Mouse (Mus musculus) heart, embryonic 14.5 days (tissue): ENCODE results near the gene Adcy2. TPM values are rescaled to one million over a fixed set of nuclear protein-coding genes. Genes with fewer than 3 reads are reported as not detected.

Experiments
- ATAC-seq: fragments of 200-750 bp; cut with Nextera tagmentation; 2 replicates; pipeline ENCODE4 v1.8.0; 2017; ENCODE audit warnings: low read depth, moderate TSS enrichment; ENCODE audit not compliant: insufficient number of reproducible peaks, insufficient read depth, low FRiP score
- H3K27ac ChIP-seq, 2 experiments: fragments of 200-500 bp in 1 of 2; fragments of 300-500 bp in 1 of 2; sonication (generic) in 1 of 2; replicated peaks in 1 of 2; 2 replicates each; pipeline ENCODE4 v1.5.1; 2012 to 2014; ENCODE audit warnings: low read depth in 2 of 2, low read length in 2 of 2, control low read depth in 1 of 2, mild to moderate bottlenecking in 1 of 2, mixed read lengths in 1 of 2; ENCODE audit not compliant: control insufficient read depth in 1 of 2, insufficient read depth in 1 of 2
- H3K27me3 ChIP-seq: fragments of 300-500 bp; sonication (generic); 2 replicates; pipeline ENCODE4 v1.6.1; 2014; ENCODE audit warnings: mild to moderate bottlenecking, low read length, control low read depth; ENCODE audit not compliant: control insufficient read depth, insufficient read depth
- H3K36me3 ChIP-seq: fragments of 300-500 bp; sonication (generic); 2 replicates; pipeline ENCODE4 v1.6.1; 2014; ENCODE audit warnings: mild to moderate bottlenecking, control low read depth, low read length, mixed read lengths; ENCODE audit not compliant: control insufficient read depth, insufficient read depth
- H3K4me1 ChIP-seq, 2 experiments: fragments of 200-500 bp in 1 of 2; fragments of 300-500 bp in 1 of 2; sonication (generic) in 1 of 2; 2 replicates each; pipeline ENCODE4 v1.6.1; 2012 to 2014; ENCODE audit warnings: low read length in 2 of 2, control low read depth in 1 of 2, mixed read lengths in 1 of 2; ENCODE audit not compliant: control insufficient read depth in 2 of 2, insufficient read depth in 2 of 2
- H3K4me2 ChIP-seq: fragments of 300-500 bp; sonication (generic); 2 replicates; pipeline ENCODE4 v1.6.1; 2014; ENCODE audit warnings: mild to moderate bottlenecking, low read length
- H3K4me3 ChIP-seq, 2 experiments: fragments of 200-500 bp in 1 of 2; fragments of 300-500 bp in 1 of 2; sonication (generic) in 1 of 2; 2 replicates each; pipeline ENCODE4 v1.5.1; 2012 to 2014; ENCODE audit warnings: low read length in 2 of 2, mild to moderate bottlenecking in 2 of 2, control low read depth in 1 of 2, low read depth in 1 of 2, moderate library complexity in 1 of 2; ENCODE audit not compliant: control insufficient read depth in 1 of 2, insufficient read depth in 1 of 2
- H3K9ac ChIP-seq: fragments of 300-500 bp; sonication (generic); 2 replicates; pipeline ENCODE4 v1.6.1; 2014; ENCODE audit warnings: mild to moderate bottlenecking, low read length
- H3K9me3 ChIP-seq: fragments of 300-500 bp; sonication (generic); 2 replicates; pipeline ENCODE4 v1.6.1; 2016; ENCODE audit warnings: low read length, control low read depth; ENCODE audit not compliant: control insufficient read depth
- WGBS: fragments of 180-500 bp; shearing (Covaris S2); extraction: QIAGEN DNeasy Blood & Tissue Kit; methylation state at CpG from one replicate; pipeline ENCODE4 v1.1.7; 2014; 5-methylcytosine and 5-hydroxymethylcytosine counted together
- polyA plus RNA-seq: library from polyadenylated mRNA; unstranded; fragments of >200 nt; fragmentation: Nextera tagmentation; extraction: Ambion mirVana; gene quantifications from 2 replicates; pipeline ENCODE4 v1.2.1, GENCODE M21; 2014

Adcy2 gene
- polyA plus RNA-seq, 1 experiment from 2014 or later: 0.89 TPM

DNA sequence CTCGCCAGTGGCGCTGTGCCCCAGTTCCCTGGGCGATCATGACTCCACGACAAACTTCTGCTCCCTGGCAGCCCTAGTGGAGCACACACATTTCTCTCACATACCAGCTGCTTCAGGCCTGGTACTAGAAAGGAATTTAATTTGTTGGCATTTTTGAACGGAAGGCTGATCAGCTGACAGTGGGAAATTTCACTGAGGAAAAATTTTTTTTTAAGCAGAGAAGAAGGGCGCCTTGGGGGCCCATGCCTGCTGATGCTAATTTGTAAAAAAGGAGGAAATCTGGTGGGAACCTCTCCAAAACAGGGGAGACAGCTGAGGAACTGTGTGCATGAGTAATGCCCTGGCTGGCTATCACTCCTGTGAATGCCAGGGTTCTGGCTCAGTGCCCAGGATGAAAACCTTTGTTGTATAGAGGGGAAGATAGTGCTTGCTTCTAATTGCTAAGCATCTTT, 292.0 kb downstream of the Adcy2 start:
- H3K4me3 ChIP-seq: no peak overlapping the region
- H3K36me3 ChIP-seq: no peaks in the 10 kb centered on the region
- H3K27ac ChIP-seq: no peak overlapping the region
- no peak for ATAC-seq
- no peak overlapping the region for H3K9ac ChIP-seq
- no peaks in the 10 kb centered on the region for H3K27me3 ChIP-seq
- no peak overlapping the region for H3K4me2 ChIP-seq
- H3K9me3 ChIP-seq: no peaks in the 10 kb centered on the region
- 75% methylated on average over 6 of the region's 6 CpGs for WGBS
- no peaks in the 10 kb centered on the region; a peak in 1 of 4 replicates for H3K4me1 ChIP-seq

DNA sequence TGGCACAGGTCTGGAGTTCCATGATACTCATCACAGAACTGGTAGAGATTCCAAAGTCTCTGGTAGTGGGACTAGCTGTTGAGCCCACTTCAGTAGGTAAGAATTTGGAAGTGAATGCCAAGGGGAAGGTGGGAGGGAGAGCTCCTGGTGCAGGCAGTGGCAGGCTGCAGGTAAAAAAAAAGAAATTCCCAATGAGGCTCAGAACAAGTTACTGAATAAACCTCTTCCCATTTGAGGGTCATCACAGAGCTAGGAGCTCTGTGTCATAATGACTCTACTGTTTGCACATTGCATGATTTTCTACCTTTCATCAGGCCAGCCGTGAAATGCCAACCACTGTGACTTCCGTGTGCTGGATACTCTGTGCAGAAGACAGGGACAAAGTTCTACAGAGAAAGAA, 314.4 kb downstream of the Adcy2 start:
- Histone ChIP-seq H3K27me3 (no peaks in the 10 kb centered on the region), H3K9ac (no peak overlapping the region), H3K27ac (no peak overlapping the region), H3K9me3 (no peaks in the 10 kb centered on the region), H3K4me3 (no peak overlapping the region), H3K4me2 (no peak overlapping the region), H3K36me3 (no peaks in the 10 kb centered on the region), H3K4me1 (no peaks in the 10 kb centered on the region)
- ATAC-seq: no peak
- WGBS: 75% methylated on average over 2 of the region's 2 CpGs

DNA sequence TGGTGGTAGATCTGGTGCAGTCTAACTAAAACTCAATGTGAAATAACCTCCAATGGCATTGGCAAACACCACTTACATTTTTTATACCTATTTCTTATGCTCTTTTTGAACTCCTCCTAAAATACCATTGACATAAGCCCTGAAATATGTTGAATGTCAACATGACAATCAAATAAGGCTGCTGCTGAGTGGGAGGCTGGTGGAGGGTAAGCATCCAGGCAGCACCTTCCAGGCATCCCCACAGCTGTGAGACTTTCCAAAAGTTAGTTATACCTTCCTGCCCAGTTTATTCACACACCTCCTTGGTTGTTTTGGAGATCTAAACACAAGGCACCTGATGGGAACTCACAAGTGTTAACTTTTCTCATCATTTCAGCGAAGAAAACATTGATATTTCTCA, 318.9 kb downstream of the Adcy2 start:
- H3K27me3 ChIP-seq: no peaks in the 10 kb centered on the region
- no peaks in the 10 kb centered on the region for H3K36me3 ChIP-seq
- whole genome bisulfite sequencing: 61% methylated on average over 1 of the region's 1 CpGs
- no peak overlapping the region for H3K9ac ChIP-seq
- no peak overlapping the region for H3K4me3 ChIP-seq
- H3K4me1 ChIP-seq: no peaks in the 10 kb centered on the region
- no peaks in the 10 kb centered on the region for H3K9me3 ChIP-seq
- no peak overlapping the region for H3K4me2 ChIP-seq
- H3K27ac ChIP-seq: no peak overlapping the region
- no peak for ATAC-seq

DNA sequence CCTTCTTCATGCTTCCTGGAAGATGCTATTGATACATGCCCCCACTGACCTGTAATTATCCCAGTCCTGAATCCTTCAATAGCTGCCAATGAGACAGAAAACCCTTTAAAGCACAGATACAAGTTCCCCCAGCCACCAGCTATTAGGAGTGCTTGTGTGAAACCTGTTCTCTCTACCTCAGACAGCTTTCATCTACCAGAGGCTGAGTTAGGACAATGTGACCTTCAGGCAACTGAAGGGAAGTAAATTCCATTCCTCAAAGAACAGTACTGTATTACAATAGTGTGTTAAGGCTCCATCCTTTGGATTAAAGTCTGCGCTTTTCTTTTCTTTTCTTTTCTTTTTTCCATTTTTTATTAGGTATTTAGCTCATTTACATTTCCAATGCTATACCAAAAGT, 356.6 kb downstream of the Adcy2 start:
- Histone ChIP-seq H3K36me3 (no peaks in the 10 kb centered on the region), H3K4me3 (no peak overlapping the region), H3K4me1 (no peaks in the 10 kb centered on the region), H3K27me3 (no peaks in the 10 kb centered on the region), H3K27ac (no peak overlapping the region), H3K9ac (no peak overlapping the region), H3K4me2 (no peak overlapping the region), H3K9me3 (no peaks in the 10 kb centered on the region)
- ATAC-seq: no peak
- 88% methylated on average over 1 of the region's 1 CpGs for WGBS

DNA sequence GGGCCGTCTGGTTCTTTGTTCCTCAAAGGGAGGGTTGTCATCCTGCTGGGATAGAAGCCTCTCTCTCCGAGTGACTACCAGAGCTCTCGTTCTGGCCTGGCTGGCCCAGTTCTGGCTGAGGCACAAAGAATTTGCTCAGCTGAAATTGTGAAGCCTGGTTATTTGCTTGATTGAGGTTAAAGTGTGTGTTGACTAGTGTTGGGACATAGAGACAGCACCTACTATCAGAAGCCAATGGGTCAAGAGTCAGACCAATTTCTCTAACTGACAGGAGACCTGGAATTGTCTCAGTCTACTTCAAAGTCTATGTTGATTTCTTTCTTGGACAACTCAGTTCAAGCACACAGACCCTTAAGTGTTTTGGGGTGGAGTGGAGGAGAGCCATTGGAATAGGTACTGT, 372.3 kb downstream of the Adcy2 start:
- H3K27me3 ChIP-seq: no peaks in the 10 kb centered on the region
- WGBS: 75% methylated on average over 3 of the region's 3 CpGs
- H3K27ac ChIP-seq: no peak overlapping the region
- H3K36me3 ChIP-seq: no peaks in the 10 kb centered on the region
- no peak overlapping the region for H3K9ac ChIP-seq
- no peaks in the 10 kb centered on the region for H3K9me3 ChIP-seq
- no peak overlapping the region for H3K4me3 ChIP-seq
- H3K4me1 ChIP-seq: no peaks in the 10 kb centered on the region
- no peak overlapping the region for H3K4me2 ChIP-seq
- no peak for ATAC-seq

DNA sequence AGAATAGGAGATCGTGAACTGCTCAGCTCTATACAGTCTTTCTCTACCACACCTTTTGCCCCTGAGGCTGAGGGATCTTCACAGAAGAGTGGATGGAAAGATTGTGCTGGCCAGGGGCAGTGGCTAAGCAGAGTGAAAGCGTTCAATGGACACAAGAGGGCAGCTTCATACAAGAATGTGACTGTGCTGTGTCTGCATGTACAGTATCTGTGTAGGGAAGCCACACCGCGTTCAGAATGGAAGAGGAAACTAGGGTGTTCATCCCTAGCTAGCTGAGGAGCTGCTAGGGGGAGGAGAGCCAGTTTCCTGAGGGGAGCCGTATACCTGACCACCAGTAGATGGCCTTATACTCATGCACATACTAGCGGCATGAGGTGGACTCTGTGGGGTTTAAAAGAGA, 376.5 kb downstream of the Adcy2 start:
- Histone ChIP-seq H3K9me3 (no peaks in the 10 kb centered on the region), H3K4me1 (no peaks in the 10 kb centered on the region), H3K4me3 (no peak overlapping the region), H3K9ac (no peak overlapping the region), H3K27ac (no peak overlapping the region), H3K36me3 (no peaks in the 10 kb centered on the region), H3K27me3 (no peaks in the 10 kb centered on the region), H3K4me2 (no peak overlapping the region)
- ATAC-seq: no peak
- WGBS: 56% methylated on average over 6 of the region's 6 CpGs

DNA sequence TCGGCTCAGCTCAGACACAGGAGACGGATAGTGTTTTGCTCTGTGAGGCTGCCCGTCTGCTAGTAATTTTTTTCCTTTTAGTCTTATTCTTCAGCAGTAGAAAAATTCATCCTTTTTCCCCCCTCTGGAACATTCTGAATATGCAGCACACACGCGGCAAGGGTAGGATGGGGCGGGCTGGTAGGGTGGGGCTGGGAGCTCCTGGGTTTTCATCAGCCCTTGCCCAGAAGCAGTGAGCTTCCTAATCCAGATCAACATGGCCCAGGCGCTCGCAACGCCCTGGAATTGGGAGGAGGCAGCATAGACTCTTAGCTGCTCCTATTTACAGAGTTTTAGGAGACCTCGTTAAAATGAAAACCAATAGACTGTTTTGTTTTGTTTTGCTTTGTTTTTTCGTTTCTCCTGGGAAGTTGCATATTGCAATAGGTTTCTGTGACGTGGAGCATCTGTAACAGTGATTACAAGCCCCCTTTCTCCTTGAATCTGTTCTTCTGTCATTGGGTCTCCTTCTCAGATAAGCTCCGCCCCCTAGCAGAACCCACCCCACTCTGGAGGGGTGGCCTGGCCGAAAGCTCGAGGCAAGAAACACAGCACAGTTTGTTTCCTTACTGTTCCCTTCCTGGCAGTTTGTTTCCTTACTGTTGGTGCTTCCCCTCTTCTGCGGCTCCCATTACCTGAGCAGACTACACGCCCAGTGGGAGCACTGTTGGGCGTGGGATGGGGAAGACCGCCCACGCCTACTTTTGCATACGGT, 391.5 kb downstream of the Adcy2 start:
- Histone ChIP-seq H3K4me3 (peak overlapping the region; percentile 0 to 26), H3K4me2 (peak overlapping the region; percentile 46), H3K27ac (no peak overlapping the region), H3K4me1 (peaks cover 2 to 3% of the 10 kb centered on the region in 2 experiments; a peak in 3 of 4 replicates), H3K27me3 (no peaks in the 10 kb centered on the region), H3K36me3 (no peaks in the 10 kb centered on the region), H3K9ac (no peak overlapping the region), H3K9me3 (no peaks in the 10 kb centered on the region)
- ATAC-seq: no peak
- 43% methylated on average over 21 of the region's 21 CpGs for WGBS

DNA sequence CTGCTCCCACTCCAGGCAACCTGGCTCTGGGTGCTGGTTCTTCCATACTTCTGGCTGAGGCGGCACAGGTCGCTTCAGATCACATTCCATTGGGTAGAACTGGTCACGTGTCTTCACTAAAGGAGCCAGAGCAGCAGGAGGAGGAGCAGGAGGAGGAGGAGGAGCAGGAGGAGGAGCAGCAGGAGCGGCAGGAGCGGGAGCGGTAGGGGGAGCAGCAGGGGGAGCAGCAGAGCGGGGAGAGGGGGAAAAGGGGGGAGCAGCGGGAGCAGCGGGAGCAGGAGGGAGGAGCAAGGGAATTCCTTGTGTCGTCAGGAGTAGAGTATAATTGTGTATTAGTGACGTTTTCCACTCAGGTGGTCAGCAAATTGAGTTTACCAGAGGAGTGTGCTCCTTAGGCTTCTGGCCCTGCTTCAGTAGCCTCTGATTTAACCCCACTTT, 393.6 kb downstream of the Adcy2 start:
- Histone ChIP-seq H3K36me3 (no peaks in the 10 kb centered on the region), H3K4me3 (peak overlapping the region; percentile 23 to 30), H3K4me2 (peak overlapping the region; percentile 62), H3K9ac (peak overlapping the region; percentile 16; the same call in 1 of the 2 replicates), H3K27me3 (no peaks in the 10 kb centered on the region), H3K9me3 (no peaks in the 10 kb centered on the region), H3K4me1 (peaks cover 6 to 11% of the 10 kb centered on the region in 2 experiments), H3K27ac (no peak overlapping the region)
- WGBS: 9% methylated on average over 9 of the region's 11 CpGs
- ATAC-seq: peak; percentile 64
